Mouse (Mus musculus): ENCODE data around the gene Fryl.

Gene Fryl

DNA sequence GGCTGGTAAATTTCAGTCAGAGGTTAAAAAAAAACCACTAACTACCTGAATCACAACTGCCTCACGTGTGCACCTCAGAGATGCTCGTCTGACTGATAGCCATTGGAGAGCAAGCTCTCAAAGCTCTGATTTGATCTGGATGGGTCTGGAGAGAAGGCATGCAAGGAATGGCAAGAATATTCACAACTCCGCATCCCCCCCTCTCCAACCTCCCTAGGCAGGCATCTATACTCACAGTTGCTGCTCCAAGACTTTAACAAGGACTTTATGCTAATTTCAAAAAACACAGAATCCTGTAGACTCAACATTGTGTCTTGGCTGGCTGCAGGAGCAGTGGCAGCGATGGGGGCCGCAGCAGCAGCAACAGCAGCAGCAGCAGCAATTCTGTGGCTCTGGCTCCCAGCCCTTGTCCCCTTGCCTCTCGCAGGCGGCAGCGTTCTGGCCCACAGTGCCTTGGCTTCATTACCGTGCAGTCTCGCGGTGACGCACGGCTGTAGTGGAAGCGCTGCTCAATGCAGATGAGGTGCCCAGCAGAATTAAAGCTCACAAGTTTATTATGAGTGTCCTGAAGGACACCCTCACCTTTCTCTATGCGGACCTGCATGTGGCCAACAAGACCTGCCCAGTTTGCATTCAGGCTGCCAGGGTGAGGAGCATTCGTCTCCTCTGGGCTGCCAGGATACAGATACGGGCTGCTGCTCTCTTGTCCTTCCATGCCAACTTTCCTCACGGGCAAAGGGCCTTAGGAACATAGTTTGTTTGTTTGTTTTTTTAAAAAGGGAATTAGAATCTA is 88.2 kb downstream of the Fryl start:
- in situ Hi-C loops (cut with MboI; ENCODE audit: low sequenced_read_pairs): no loop called here

DNA sequence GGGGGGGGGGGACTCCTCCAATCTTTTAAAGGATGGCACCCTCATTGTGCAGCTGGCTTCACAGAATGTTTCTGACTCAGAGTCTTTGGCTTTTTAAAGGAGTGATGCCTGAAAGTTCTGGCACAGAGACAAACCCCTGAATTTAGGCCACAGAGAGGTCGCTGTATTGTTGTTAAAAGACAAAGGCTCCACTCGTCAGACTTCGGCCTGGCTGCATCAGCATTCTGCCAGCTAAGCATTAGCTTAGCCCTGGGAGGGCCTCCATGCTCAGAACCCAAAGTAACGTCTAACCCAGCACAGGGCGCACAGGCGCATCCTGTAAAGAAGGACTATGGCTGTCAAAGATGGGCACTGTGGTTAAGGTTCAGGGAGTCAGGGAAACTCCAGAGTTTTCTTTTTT is 92.4 kb downstream of the Fryl start:
- in situ Hi-C loops (cut with MboI; ENCODE audit: low sequenced_read_pairs): no loop called here

DNA sequence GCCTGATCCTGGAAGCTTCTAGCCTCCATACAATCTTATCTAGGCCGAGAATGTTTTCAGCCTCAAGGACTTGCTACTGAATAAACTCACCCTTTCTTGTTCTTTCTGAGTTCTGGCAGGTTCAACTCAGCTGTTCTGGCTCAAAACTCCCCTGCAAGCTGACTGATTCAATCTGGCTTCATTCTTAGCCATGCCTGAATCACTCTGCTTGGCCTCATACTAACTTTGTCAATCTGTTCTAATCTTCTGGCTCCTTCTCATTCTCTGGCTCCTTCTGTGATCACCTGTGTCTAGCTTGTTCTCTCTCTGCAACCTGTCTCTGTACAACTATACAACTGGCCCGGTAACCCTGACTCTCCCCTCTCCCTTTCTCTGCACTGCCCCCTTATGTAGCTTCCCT is 93.9 kb downstream of the Fryl start:
- in situ Hi-C loops (cut with MboI; ENCODE audit: low sequenced_read_pairs): no loop called here

DNA sequence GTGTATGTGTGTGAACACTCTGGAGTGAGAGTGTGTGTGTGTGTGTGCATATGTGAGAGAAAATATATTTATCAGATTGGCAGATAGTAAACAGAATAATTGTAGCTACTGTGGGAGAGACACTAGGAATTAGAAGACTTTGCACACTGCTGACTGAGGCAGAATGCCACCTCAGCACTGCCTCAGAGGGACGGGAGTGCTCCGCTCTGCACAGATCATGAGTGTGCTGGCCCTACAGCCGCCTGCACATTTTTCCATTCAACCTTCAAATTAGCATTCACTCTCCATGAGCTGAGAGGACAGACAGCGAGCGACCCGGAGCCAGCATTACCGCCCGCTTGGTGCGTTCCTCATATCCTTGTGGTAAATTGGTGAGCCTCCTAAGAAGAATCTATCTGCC is 96.0 kb downstream of the Fryl start:
- in situ Hi-C loops (cut with MboI; ENCODE audit: low sequenced_read_pairs): no loop called here

DNA sequence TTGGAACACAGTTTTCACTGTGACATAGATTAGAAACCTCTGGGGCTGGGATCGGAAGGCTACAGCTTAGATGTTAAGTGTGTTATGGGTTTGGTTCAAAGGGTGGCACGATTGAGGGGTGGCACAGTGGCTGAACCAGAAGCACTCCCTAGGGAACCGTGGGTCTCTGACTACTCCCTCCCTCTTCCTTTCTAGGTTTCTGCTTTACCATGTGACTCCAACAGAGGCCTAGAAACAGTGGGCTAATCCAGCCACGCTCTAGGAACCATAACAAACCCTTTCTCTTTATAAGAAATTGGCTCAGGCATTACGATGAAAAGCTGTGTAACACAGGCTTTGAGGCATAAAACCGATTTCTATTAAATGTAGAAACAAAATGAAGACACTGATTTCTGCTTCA is 98.9 kb downstream of the Fryl start:
- in situ Hi-C loops (cut with MboI; ENCODE audit: low sequenced_read_pairs): no loop called here

DNA sequence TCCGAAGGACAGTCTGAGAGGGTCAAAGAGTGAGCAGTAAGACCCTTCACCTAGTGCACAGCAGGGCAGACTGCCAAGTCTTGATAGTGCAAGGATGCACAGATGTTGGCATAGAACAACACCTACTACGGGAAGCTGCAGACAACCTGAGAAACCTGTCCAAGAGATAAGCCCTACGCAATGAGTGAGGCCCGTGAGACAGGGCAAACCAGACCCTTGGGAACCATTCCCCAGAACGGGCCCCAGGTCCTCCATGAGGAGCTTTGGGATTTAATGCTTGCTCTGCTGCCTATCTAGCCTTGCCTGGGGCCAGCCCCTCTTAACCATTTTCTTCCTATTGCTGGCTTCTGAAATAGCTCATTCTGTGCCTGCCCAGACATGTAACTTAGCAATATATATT is 99.4 kb downstream of the Fryl start:
- in situ Hi-C loops (cut with MboI; ENCODE audit: low sequenced_read_pairs): no loop called here

DNA sequence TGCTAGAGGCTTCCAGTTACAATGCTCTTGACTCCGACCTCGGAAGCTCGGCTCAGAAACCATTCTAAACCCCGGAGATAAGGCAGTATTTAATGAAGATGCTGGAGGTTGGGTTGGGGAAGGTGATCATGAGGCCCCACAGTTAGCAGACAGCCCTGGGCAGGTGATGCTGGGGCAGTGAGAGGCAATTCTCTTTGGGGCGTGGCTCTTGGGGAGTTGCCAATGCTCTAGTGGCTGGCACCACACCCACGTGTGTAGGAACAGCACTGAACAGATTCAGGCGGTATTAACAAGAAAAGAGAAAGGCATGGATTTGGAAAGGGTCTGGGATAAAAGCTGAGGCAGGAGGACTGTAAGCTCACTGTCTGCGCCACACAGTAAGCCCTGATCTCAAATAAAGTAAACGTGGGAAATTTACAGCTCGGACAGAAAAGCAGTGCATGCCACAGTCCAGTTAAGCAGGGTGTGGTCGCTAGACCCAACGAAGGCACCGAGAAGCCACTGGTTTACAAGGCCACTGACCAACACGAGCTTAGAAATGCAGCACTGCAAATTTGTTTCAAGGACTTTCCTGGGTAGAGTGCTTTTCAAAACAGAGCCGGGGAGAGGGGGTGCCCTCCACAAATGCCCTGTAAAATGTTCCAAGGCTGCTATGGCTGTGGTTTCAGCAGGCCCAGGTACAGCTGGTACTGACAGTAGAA is 100.0 kb downstream of the Fryl start:
- in situ Hi-C loops (cut with MboI; ENCODE audit: low sequenced_read_pairs): no loop called here

DNA sequence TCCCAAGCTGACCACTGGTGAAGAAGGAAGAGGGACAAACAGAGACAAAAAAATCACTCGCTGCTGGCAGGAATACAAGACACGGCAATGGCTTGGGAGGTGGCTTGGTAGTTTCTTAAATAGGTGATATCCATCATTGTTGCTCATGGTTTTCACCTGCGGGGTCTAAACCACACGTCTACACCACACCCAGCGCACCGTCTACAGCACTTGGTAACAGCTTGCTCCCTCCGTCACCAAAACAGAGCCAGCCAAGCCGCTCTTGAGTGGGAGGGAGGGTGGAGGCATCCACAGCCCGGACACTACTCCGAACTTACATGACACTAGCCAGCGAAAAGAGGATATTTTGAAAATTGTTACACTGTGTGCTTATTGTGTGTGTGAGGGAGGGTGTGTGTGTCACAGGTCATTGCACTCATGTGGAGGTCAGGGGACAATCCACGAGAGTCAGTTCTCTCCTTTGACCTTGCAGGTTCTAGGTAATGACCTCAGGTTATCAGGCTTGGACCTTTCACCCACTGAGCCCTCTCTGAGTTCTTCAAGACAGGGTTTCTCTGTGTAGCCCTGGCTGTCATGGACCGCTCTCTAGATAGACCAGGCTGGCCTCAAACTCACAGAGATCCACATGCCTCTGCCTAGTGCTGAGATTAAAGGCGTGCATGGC is 102.5 kb downstream of the Fryl start:
- in situ Hi-C loops (cut with MboI; ENCODE audit: low sequenced_read_pairs): no loop called here

DNA sequence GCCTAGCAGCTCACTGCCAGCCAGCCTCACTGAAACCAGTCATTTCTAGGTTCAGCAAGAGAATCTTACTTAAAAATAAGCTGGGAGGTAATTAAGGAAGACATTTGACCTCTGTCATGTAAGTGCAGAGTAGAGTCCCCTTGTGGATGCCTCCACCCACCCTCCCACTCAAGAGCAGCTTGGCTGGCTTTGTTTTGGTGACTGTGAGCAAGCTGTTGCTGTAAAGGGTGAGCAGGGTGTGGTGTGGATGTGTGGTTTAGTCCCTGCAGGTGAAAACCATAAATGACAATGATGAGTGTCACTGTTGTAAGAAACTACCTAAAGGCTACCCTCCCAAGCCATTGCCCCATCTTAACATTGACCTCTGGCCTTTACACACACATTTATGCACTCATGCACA is 104.2 kb downstream of the Fryl start:
- in situ Hi-C loops (cut with MboI; ENCODE audit: low sequenced_read_pairs): no loop called here

DNA sequence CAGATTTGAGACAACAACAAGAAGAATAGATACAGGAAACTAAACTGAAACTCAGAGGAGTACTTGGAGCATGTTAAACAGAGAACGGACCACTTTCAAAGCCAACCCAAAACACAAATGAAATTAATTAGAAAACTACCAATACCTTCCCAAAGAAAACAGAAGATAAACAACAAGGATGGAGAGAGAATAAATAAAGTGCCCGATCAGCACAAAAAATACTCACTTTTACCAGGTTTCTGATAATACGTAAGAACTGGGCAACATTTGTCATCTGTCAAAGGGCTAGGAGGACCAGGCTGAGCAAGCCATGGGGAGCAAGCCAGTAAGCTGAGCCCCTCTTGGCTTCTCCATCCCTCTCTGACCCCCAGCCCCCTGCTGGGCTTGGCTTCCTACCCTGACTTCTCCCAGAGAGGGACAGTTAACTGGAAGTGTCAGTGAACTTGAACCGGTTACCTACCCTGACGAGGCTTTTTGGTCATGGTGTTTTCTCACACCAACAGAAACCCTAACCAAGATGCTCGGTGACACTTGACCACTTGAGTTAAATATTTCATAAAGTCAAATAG is 105.5 kb downstream of the Fryl start:
- in situ Hi-C loops (cut with MboI; ENCODE audit: low sequenced_read_pairs): no loop called here

DNA sequence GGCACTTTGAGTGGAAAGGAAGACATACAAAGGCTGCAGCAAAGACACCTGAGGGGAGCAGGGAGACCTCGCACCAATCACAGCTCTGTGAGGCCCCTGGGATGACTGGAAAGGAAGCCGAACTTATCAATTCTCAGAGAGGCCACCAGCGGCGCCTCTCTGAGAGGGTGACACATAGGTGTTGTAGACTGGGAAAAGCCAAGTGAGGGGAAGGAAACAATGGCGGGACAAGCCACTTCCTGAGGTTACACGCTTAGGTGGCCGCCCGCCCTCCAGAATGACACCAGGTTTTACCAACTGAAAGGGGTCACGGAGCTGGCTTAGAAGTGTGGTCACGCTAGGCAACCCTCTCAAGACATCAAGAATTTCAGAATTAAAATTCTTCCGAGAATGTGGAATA is 111.4 kb downstream of the Fryl start:
- in situ Hi-C loops (cut with MboI; ENCODE audit: low sequenced_read_pairs): no loop called here

DNA sequence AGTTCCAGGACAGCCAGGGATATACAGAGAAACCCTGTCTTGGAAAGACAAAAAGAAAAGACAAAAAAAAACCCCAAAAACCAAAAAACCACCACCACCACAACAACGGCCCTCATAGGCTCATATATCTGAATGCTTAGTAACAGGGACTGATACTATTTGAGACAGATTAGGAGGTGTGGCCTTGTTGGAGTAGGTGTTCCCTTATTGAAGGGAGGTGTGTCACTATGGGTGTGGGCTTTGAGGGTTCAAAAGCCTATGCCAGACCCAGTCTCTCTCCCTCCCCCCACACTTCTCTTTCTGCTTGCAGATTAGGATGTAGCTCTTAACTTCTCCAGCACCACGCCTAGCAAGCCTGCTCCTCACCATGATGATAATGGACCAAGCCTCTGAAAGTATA is 114.7 kb downstream of the Fryl start:
- in situ Hi-C loops (cut with MboI; ENCODE audit: low sequenced_read_pairs): no loop called here

DNA sequence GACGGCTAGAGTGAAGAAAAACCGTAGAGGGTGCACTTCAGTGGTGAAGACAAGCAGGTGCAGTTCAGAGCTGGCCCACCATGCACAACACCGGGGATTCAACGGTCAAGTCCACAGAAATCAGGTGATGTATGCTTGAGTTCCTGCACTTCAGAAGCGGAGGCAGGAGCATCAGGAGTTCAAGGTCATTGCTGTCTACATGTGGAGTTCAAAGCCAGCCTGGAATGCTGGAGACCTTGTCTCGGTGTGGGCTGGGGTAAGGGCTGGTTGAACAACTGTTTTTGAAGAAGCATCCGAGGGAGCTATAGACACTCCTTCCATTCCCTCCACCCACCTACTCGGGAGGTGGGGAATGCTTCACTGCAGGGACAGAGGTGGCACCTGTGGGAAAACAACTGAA is 115.3 kb downstream of the Fryl start:
- in situ Hi-C loops (cut with MboI; ENCODE audit: low sequenced_read_pairs): no loop called here

DNA sequence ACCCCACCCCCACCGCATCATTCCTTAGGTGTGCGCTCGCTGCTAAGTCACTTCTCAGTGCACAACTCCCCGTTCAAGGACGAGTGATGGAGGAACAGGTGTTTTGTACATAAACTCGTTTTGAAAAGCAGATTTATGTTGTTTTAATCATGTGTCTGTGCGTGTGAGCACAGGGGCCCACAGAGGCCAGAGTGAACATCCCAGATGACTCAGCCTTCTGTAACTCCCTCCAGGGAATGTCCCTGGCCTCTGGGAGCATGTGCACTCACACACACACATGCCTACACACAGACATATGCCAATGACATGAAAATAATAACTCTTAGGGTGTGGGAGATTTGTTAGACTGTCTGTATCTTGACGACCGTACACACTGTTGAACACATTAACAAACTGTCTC is 118.9 kb downstream of the Fryl start:
- in situ Hi-C loops (cut with MboI; ENCODE audit: low sequenced_read_pairs): no loop called here

DNA sequence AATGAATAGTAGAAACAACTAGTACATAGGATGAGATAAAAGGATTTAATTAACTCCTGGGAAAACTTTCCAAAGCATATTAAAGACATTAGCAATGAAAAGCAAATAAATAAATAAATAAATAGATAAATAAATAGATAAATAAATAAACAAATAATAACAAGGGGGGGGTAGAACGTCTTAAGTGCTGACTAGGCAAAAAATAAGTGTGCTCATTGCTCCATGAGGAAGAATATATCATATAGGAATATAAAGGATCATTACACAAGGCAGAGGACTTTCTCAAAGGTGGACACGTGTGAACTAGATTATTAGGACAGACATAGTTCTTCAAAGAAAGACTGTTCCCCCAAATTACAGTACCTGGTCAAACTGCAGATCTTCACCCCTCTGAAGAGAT is 120.5 kb downstream of the Fryl start:
- in situ Hi-C loops (cut with MboI; ENCODE audit: low sequenced_read_pairs): no loop called here

DNA sequence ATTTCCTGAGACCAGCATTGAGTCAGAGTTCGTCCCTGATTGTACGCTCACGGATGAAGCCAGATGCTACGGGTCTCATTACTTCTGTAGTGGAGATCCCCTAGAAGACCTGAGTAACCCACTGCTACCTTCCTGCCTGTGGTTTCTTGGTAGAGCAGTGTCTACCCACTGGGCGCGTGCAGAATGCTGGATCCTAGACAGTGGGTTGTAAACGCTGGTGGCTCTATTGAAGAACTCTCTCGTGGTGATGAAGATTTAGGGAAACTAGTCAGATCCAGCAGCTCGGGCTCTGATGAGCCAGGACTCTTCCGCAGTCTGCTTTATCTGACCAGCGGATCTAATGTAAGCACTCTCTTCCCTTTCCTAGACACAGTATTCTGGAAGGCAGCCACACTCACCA is 121.3 kb downstream of the Fryl start:
- in situ Hi-C loops (cut with MboI; ENCODE audit: low sequenced_read_pairs): no loop called here

DNA sequence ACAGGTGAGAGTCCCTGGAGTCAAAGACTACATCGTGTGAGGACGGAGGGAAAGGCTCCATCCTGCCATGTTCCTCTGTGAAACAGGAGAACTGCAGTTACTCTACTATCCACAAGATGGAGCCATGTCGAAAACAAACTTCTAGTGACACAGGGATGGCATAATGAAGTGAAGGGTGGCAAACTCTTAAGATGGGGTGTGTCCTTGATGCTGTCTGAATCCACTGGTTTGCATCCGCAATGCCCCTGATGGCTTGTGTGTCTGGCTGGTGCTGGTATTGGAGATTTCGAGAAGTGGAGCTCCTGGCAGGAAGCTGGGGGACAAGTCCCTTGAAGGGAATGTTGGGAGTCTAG is 122.6 kb downstream of the Fryl start:
- in situ Hi-C loops (cut with MboI; ENCODE audit: low sequenced_read_pairs): no loop called here

DNA sequence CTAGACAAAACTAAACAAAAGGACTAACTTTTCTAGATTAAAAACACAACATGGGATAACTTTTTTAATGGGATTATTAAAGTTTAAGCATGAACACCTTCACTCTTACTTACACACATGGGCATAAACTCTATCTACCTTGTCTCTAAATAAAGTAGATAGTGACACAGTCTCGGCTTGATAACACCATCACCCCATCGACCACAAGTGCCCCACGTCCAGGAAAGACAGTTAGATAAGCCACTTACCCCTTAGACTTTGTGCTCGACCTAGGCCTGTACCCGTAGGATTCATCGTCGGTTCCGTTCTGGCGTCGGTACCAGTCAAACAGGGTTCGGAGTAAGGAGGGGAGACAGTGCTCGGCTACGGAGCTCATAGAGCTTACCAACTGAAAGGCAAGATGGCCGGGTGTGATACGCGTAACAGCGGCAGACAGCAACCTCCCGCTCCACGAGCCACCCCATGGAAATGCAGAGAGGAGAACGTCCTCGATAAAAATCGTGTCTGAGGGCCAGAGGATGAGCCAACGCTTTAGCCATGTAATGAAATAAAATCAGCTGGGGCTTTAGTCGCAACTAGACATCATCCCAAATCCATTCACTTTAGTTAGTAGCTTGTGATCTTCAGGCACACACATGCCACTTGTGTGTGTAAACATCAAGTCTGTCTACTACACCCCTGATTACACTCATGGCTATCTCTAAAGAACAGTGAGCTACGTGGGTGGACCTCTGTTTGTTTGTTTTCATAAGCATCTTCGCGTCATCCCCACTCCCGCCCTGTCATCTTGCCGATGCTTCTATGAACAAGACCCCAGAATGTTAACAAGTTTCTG is 123.2 kb downstream of the Fryl start:
- in situ Hi-C loops (cut with MboI; ENCODE audit: low sequenced_read_pairs): no loop called here

DNA sequence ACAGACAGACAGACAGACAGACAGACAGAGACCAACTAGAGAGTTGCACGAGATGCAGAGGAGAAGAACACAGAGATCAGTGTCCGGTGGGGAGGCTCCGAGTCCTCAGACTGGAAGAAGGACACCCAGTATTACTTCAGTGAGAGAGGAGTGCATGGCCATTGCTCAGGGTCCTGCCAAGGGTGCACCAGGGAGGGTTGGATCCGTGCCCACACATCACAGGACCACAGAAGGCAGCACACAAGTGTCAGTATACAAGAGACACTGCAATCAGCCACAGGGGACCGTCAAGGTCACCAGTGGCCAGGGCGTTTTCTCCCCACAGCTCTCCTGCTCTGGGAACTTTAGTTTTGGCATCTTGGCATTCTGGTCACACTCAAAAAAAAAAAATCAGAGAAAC is 125.4 kb downstream of the Fryl start:
- in situ Hi-C loops (cut with MboI; ENCODE audit: low sequenced_read_pairs): no loop called here

DNA sequence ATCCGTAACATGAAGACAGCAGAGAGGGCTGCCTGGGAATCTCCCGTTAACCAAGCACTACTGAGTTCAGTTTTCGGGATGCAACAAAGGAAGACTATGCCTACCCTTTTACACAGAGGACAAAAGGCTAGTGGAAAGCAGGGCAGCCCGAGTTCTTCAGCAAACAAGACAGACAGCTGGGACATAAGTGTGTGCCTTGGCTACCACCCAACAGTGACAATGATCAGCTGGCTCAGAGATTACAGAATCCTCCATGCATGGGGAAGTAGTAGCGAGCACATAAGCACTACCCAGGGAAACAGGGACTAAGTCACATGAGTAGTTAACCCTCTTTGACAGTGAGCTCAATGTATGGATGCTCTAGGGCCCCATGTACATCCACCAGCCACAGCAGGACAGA is 126.5 kb downstream of the Fryl start:
- in situ Hi-C loops (cut with MboI; ENCODE audit: low sequenced_read_pairs): no loop called here

All from CH12F3 (cell line).